Mouse (Mus musculus): ENCODE measurements around the gene Slc34a3. TPM values are rescaled to one million over a fixed set of nuclear protein-coding genes. Genes with fewer than 3 reads are reported as not detected.

Gene Slc34a3
- polyA plus RNA-seq, 1 experiment: not detected

GRCm38 (mm10) chr2:25266720-25267119 is 32.6 kb upstream of the Slc34a3 start:
- no peak overlapping the region for H3K27ac ChIP-seq (ENCODE audit: control insufficient read depth, insufficient read depth, low read depth, low read length, poor library complexity)
- no peak overlapping the region for H3K4me3 ChIP-seq (replicated peaks; ENCODE audit: control insufficient read depth, low read depth, low read length)
- TF ChIP-seq CTCF (IDR thresholded peaks at IDR 0.05; ENCODE audit: control insufficient read depth, insufficient read depth, low read length): no peak
- no peak for TF ChIP-seq POLR2A (IDR thresholded peaks at IDR 0.05; ENCODE audit: borderline replicate concordance, control insufficient read depth, low read depth, low read length)
- H3K4me1 ChIP-seq (ENCODE audit: control insufficient read depth, insufficient read depth, low read length): peaks cover 5% of the 10 kb centered on the region
- WGBS: 58% methylated on average over 2 of the region's 2 CpGs

GRCm38 (mm10) chr2:25265897-25266656 is 31.9 kb upstream of the Slc34a3 start:
- Histone ChIP-seq H3K4me1 (ENCODE audit: control insufficient read depth, insufficient read depth, low read length) (peaks cover 4% of the 10 kb centered on the region), H3K4me3 (replicated peaks; ENCODE audit: control insufficient read depth, low read depth, low read length) (no peak overlapping the region), H3K27ac (ENCODE audit: control insufficient read depth, insufficient read depth, low read depth, low read length, poor library complexity) (peak overlapping the region; percentile 31)

GRCm38 (mm10) chr2:25264851-25265250 is 30.7 kb upstream of the Slc34a3 start:
- H3K27ac ChIP-seq (ENCODE audit: control insufficient read depth, insufficient read depth, low read depth, low read length, poor library complexity): no peak overlapping the region
- peaks cover 4% of the 10 kb centered on the region for H3K4me1 ChIP-seq (ENCODE audit: control insufficient read depth, insufficient read depth, low read length)
- 73% methylated on average over 3 of the region's 3 CpGs for WGBS
- TF ChIP-seq CTCF (IDR thresholded peaks at IDR 0.05; ENCODE audit: control insufficient read depth, insufficient read depth, low read length) (no peak), POLR2A (IDR thresholded peaks at IDR 0.05; ENCODE audit: borderline replicate concordance, control insufficient read depth, low read depth, low read length) (no peak)
- no peak overlapping the region for H3K4me3 ChIP-seq (replicated peaks; ENCODE audit: control insufficient read depth, low read depth, low read length)

More at GRCm38 (mm10) chr2:25265897-25266656, 31.9 kb upstream of the Slc34a3 start:
- 38% methylated on average over 6 of the region's 6 CpGs for WGBS
- TF ChIP-seq POLR2A (IDR thresholded peaks at IDR 0.05; ENCODE audit: borderline replicate concordance, control insufficient read depth, low read depth, low read length) (no peak), CTCF (IDR thresholded peaks at IDR 0.05; ENCODE audit: control insufficient read depth, insufficient read depth, low read length) (no peak)

DNA sequence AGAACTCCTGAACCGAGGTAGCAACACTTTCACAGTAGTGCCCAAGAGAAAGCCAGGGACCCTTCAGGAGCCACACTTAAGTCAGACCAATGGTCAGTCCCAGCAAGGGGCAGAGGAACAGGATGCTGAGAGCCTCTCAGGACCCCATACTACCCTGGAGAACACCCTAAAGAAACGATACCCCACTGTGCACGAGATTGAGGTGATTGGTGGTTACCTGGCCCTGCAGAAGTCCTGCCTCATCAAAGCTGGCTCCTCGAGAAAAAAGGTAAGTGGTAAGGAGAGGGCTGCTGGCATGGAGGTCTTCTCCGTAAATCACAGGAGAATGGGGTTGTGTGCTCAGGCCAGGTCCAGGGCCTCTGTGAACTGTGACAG is 30.1 kb upstream of the Slc34a3 start:
- H3K27ac ChIP-seq (ENCODE audit: control insufficient read depth, insufficient read depth, low read depth, low read length, poor library complexity): no peak overlapping the region
- TF ChIP-seq POLR2A (IDR thresholded peaks at IDR 0.05; ENCODE audit: borderline replicate concordance, control insufficient read depth, low read depth, low read length) (no peak), CTCF (IDR thresholded peaks at IDR 0.05; ENCODE audit: control insufficient read depth, insufficient read depth, low read length) (no peak)
- 64% methylated on average over 5 of the region's 5 CpGs for WGBS
- H3K4me1 ChIP-seq (ENCODE audit: control insufficient read depth, insufficient read depth, low read length): peaks cover 4% of the 10 kb centered on the region
- no peak overlapping the region for H3K4me3 ChIP-seq (replicated peaks; ENCODE audit: control insufficient read depth, low read depth, low read length)

GRCm38 (mm10) chr2:25263623-25264285 is 29.6 kb upstream of the Slc34a3 start:
- TF ChIP-seq CTCF (IDR thresholded peaks at IDR 0.05; ENCODE audit: control insufficient read depth, insufficient read depth, low read length) (no peak), POLR2A (IDR thresholded peaks at IDR 0.05; ENCODE audit: borderline replicate concordance, control insufficient read depth, low read depth, low read length) (no peak)
- Histone ChIP-seq H3K4me1 (ENCODE audit: control insufficient read depth, insufficient read depth, low read length) (peaks cover 2% of the 10 kb centered on the region), H3K27ac (ENCODE audit: control insufficient read depth, insufficient read depth, low read depth, low read length, poor library complexity) (no peak overlapping the region; the same call in 1 of the 2 replicates), H3K4me3 (replicated peaks; ENCODE audit: control insufficient read depth, low read depth, low read length) (peak overlapping the region; percentile 81)
- WGBS: 42% methylated on average over 12 of the region's 12 CpGs

- Histone ChIP-seq H3K4me1 (ENCODE audit: control insufficient read depth, insufficient read depth, low read length) (peaks cover 2% of the 10 kb centered on the region), H3K4me3 (replicated peaks; ENCODE audit: control insufficient read depth, low read depth, low read length) (peak overlapping the region; percentile 81), H3K27ac (ENCODE audit: control insufficient read depth, insufficient read depth, low read depth, low read length, poor library complexity) (peak overlapping the region; percentile 77)
- under 1% methylated on average over 82 of the region's 82 CpGs for WGBS
- peak; percentile 37; the same call in 1 of the 2 replicates for TF ChIP-seq POLR2A (IDR thresholded peaks at IDR 0.05; ENCODE audit: borderline replicate concordance, control insufficient read depth, low read depth, low read length)
- TF ChIP-seq CTCF (IDR thresholded peaks at IDR 0.05; ENCODE audit: control insufficient read depth, insufficient read depth, low read length): no peak
These were observed 28.8 kb upstream of the Slc34a3 start for GRCm38 (mm10) chr2:25262795-25263622.

- peak within 1 kb of the TSS; percentile 81 for H3K4me3 ChIP-seq (replicated peaks; ENCODE audit: control insufficient read depth, low read depth, low read length)
- under 1% methylated on average over 39 of the region's 39 CpGs for WGBS
- peaks cover 2% of the 10 kb centered on the region for H3K4me1 ChIP-seq (ENCODE audit: control insufficient read depth, insufficient read depth, low read length)
- peak within 1 kb of the TSS; percentile 77 for H3K27ac ChIP-seq (ENCODE audit: control insufficient read depth, insufficient read depth, low read depth, low read length, poor library complexity)
- TF ChIP-seq CTCF (IDR thresholded peaks at IDR 0.05; ENCODE audit: control insufficient read depth, insufficient read depth, low read length): no peak
- peak; percentile 81; the same call in 1 of the 2 replicates for TF ChIP-seq POLR2A (IDR thresholded peaks at IDR 0.05; ENCODE audit: borderline replicate concordance, control insufficient read depth, low read depth, low read length)
These were observed 28.2 kb upstream of the Slc34a3 start, which contains the start of gene Tprn for GRCm38 (mm10) chr2:25262291-25262767. Gene Tprn (plus strand): TSS chr2:25262618.

Measured in bone marrow, adult 2 months (tissue).